Mouse (Mus musculus) cerebellum, adult 11 months (tissue): ENCODE data around the gene Mrpl46.

Experiments used
- DNase-seq: peaks from one replicate; pipeline ENCODE4 v3.0.0; 2022

Gene Mrpl46

DNA sequence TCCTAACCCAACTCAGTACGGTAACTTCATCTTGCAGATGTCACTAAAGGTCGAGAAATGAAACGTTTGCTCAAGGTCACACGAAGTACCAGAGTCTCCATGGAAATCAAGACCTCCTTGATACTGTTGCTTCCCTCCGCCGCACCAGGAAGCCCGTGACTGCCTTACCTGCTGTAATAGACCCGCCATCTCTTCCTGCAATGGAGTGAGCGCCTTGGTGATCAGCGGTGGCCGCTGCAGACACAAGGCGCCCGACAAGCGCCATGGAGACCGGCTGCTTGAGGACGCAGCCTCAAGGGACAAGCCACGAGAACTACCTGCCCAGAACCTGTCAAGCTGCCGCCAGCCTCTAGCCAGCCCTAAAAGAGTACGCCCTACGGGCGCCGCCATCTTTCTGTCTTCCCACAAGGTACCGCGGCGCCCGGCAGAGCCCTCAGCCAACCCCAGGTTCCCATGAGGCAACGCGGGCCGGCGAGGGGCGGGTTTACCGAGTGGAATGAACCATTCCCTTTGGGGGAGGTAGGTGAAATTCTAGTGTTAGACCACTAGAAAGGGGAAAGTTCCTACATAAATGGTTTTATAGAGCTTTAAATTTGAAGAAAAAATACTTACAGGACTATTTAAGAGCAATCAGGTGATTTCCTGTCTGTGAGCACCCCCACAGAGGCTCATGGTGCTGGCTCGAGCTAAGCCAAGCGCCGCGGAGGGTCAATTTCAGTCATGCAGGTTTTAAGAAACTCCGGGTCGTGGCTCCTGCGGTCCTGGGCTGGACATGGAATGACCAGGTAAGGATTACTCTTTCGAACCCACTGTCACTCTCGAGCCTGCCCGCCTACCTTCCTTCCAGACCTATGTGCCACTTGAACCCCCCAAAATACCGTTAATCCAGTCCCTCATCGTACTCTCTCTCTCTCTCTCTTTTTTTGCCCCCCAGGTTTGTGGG is at the start of gene Mrpl46, which contains the start of gene Mrps11:
TSS of gene Mrpl46 (minus strand) at position 893 of the 943 bp plus-strand sequence.
TSS of gene Mrps11 (plus strand) at position 481 of the 943 bp plus-strand sequence.
- DNase-seq: peak; percentile 83

DNA sequence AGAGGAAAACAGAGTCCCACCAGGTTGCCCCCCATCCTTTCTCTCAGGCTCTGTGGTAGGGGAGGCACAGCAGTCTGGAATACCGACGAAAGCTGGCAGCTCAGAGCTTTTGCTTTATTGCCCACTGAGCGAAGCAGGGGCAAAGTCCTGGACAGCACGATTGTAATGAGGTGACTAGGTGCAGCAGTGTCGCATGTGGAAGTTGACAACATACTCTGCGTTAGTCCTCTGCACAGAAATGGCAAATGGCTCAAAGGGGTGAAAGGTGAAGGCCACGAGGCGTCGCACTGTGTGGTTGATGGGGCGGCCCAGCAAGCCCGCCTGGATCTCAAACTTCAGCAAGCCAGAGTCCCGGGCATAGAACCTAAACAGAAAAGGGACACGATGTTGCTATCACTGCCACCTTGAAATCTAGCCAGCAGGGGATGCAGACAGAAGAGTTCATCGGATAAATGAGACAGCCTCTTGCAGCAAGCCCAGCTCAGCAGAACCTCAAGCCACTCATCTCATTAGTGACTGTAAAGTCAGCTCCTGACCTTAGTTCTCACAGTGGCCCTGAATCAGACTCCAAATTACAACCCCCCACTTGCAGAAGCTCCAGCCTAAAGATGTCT is 44.5 kb upstream of the Mrpl46 start:
- DNase-seq: no peak

DNA sequence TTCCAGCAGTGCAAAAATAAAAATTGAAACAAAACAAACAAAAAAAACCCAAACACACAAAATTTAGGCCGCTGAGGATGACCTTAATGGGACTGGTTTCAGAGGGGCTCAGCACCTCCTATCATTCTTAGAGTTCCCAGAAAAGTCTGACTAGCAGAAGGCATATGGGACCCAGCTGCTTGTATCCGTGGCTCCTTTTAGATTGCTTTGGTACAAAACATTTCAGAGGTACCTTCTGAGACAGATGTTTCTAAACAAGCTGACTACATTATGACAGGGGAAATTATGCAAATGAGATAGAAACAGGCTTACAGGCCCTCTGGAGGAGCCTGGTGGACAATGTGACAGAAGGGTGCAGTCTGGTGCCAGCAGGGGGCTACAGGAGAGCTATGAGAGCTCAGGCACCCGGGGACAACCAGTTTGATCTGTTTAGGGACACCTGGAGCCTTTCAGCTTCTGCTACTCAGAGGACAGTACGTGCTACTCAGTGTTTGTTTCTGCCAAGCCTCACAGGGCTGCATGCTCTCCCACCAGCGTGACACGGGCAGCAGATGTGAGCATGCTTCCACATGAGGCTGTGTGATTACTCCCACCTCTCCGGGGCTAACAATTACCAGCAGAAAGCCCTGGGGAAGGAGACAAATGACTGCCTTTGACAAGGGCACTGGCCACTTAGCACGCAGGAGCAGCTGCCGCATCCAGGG is 43.5 kb upstream of the Mrpl46 start:
- DNase-seq: no peak

DNA sequence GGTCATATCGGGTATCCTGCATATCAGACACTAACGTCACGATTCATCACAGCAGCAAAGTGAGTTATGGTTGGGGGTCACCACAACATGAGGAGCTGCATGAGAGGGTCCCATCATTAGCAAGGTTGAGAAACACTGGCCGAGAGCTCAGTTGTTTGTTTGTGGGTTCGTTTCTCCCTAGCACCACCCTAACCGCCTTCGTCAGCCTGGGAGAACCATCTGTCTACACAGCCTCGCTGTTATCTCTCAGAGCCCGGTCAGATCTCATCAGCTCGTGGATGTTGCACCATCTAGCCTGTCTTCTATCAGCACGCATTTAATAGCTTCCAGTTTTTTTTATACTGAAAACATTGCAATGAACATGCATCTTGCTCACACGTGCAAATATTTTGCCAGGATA is 35.0 kb upstream of the Mrpl46 start:
- DNase-seq: no peak

DNA sequence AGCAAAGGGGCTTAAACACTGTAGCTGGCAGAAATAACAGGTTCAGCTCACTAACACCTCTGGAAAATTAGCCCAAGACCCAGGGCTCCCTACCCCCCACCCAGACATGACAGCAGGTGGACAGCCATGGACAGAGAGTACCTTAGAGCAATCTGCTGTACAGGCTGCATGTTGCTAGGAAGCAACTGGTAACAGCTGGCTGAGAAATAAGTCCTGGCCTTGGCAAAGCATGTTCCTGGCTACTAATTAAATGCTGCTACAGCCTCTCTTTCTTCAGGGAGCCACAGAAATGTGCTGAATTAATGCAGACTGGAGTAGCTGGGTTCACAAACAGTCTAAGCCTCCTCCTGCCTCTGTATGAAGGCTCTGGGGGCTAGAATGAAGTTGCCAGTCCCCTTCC is 31.4 kb upstream of the Mrpl46 start:
- DNase-seq: no peak

DNA sequence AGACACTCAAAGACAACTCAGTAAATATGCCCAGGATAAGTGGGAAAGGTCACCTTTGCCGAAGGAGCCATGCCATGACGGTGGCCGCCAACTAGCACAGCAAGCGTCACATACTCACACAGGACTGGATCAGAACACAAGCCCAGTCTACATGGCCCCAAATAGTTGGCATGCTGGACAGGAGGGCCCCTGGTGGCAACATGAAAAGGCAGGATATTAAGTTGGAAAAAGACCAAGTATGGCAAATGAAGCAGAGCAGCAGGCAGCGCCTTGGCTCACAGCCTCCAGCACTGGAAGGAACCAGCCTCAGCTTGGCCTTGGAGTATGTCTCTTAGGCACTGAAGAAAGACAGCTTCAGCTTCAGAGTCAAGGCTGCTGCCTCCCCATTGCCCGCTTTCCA is 30.5 kb upstream of the Mrpl46 start:
- DNase-seq: peak; percentile 31

DNA sequence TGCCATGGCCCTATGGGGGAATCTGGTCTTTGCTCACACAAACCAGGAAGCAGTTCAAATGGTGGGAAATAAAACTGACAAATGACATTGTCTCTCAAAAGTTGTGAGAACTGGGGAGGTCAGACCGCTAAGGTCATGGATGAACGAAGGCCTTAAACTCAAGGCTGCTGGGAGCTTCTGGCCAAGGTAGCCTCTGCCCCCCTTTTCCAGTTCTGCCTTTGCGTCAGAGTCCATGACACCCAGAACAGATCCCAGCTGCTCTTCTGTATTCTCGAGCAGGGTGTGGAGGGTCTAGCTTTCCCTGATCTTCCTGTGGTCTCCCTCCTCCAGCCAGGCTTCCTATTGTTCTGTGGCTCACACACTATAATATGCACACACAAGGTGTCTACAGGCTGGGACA is 23.9 kb upstream of the Mrpl46 start:
- no peak for DNase-seq

DNA sequence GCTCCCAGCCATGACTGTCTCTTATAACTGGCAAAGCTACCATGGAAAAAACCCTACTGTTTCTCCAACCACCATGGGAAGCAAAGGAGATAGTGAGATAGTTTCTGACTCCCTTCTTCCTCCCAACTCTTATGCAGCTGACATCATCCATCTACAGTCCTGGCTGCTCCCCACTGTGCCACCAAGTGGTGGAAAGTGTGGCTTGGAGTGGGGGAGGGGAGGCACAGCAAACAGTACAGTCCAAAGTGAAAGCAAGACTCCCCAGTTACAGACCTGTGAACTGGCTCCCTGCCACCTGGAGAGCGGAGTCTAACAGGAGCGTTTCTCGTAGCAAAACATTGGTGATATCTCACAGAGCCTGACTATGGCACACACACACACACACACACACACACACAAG is 20.5 kb upstream of the Mrpl46 start:
- no peak for DNase-seq

DNA sequence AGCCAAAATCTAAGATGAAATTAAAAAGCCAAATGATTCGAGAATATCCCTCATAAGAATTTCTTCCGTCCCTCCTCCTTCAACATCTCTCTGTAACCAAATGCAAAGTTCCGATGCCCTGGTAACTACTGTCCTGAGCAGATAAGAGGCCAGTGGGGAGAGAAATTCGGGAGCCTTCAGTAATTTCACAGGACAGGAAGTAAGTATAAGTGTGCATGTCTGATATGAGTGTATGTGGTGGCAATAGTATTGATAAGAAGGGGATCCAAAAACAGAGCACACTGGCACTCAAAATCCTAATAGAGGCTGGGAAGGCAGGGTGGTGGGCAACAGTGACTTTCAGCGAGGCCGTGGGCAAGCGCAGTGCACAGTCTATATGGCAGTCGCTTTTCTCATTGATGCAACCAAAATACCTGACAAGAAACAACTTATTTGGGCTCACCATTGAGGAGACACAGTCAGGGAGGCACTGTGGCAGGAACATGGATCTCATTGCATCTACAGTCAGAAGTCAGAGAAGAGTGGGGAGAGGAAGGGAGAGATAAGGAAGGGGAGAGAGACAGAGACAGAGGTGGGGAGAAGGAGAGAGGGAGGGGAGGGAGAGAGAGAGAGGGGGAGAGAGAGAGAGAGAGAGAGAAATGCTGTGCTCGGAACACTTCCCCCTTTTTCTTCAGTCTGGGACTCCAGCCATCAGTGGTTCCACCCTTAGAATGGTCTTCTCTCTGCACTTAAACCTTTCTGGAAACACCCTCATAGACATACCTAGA is 16.6 kb upstream of the Mrpl46 start:
- no peak for DNase-seq

DNA sequence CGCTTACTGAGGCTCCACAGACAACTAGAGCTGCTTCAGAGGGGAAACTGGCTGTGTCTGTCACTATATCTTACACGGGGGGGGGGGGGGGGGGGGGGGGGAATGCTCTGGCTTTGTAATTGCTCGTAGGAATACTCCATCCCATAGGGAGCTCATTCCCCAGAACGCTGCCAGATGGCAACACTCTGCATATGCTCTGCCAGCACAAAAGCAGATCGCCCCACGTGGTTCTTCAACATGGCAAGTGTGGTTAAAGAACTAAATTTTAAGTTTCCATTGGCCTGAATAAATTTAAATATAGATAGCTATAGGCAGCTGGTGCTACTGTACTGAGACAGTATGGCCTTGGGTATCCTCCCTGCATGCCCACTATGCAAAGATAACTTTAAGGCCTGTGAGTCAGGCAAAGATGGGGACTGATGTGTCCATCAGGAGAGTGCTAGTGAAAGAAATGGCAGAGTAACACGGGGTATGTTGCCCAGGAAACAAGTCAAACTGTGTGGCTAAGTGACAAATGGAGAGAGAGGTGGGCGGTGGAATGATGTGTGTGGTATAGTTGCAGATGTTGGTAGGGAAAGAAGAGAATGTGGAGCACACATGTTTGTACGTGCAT is 14.6 kb upstream of the Mrpl46 start:
- no peak for DNase-seq

DNA sequence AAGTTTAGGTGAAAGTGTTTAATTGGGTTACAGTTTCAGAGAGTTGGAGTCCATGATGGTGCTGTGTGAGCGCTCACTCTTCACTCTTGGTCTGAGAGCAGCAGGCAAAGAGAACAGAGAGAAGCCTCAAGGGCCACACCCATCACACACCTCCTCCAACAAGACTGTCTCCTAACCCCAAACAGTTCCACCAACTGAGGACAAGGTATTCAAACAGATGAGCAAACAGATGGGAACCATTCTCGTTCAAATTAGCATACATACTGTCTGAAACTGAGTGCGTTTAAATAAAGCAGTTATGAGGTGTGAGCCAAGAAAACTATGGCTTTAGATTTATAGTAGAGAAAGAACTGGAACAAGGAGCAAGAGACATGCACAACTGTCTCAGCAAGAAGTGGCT is 13.3 kb upstream of the Mrpl46 start:
- no peak for DNase-seq

DNA sequence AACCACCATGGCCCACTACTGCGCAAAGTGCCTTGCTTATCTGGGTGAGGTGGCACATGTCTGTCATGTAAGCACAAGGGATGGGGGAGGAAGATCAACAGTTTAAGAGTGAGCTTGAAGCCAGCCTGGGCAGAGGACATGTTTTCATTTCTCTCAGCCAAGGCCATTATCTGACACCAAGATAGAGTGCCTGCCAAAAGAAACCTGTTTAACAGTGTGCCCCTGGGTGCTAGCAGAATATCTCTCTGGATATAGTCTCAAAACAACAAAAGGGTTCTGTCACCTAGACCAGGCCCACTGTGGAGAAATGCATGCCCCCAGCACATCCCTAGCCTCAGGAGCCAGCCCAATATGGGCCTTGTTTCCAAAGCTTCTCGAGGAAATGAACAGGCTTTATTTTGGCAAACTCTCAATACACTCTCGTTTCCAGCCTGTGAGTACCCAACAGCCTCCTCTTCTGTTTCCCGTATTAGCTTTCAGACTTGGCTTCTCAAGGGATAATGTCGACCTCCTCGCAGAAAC is 11.3 kb upstream of the Mrpl46 start:
- no peak for DNase-seq

DNA sequence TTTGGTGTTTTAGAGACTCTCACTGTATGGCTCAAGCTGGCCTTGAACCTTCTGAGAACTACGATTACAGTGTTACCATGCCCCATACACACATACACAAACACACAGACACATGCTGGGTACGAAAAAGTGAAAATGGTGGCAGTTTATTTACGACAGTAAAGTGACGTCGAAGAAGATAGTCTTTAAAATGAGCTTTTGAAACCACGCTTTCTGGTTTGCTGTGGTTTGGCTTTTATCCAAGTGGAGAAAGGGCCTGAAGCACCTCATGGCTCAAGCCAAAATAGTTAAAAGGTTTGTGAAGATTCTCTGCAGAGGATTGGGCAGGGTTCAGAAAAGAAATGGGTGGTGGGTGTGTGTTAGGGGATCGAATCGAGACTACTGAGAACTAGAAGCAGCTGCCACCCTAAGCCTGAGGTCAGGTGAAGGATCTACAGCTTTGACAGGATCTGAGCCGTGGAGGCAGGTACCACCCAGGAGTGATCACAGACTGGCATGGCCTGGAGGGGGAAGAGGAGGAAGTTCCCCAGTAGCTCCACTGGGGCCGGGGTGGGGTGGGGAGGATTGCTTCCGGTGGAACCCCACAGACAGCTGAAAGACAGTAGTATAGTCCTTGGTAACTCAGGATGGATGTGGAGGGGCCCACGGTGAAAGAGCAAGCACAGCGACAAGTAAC is 10.7 kb upstream of the Mrpl46 start:
- DNase-seq: no peak

DNA sequence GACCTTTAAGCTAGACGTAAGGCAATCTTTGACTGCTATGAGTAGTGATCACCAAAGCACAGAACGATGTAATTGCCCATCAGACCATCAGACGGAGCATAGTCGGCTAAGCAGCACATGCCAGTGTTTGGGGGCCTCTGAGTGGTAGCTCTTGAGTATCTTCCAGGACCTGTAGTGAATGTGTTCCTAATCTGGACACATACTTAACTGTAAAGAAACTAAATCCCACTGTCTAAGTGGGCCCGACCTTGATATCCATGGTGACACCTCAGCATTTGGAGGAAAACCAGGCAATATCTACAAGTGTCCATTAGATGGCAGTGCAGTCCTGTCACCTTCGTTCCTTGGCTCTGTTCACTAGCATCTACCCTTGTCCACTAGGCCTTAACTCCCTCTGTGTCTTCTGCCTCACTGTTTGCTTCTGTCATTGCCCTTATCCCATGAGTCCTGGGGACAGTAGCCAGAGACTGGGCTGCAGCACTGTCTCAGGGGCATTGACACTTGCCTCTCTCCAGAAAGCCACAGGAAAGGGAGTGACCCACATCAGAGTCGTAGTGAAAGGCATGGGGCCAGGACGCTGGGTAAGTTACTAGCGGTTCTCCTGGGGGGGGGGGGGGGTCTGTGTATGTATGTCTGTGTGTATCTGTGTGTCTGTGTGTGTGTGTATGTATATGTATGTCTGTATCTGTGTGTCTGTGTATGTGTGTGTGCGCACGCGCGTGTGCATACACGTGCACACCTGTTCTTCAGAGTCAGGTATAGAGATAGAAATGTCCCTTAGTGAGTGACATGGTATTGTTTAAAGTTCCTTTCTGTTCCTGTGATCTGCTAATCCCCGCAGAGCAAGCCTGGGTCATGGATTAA is 8.3 kb upstream of the Mrpl46 start:
- peak; percentile 47 for DNase-seq

DNA sequence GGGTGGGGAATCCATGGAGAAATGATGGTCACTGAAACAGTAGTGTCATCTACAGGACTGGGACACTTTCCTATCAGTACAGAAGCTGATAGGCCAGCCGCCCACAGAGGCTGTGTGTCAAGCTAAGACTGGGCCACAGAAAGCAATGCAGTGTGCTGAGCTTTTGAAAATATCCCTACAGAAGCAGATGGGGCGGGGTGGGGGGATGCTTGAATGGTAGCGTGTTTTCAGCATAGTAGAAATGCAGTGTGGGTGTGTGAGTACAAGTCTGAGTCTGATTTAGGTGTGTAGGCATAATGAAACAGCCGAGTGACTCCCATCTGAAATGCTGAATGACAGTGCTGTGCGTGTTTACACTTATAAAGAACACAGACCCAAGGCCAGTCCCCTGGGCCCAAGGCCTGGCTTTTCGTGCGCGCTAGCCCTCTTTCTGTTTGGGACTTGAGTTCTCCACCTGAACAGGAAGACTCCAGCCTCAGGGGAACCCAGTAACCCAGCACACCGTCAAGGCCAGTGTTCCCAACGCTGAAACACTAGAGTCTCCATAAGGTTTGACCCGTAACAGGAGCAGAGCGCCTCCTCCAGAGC is 4.6 kb upstream of the Mrpl46 start:
- DNase-seq: no peak

DNA sequence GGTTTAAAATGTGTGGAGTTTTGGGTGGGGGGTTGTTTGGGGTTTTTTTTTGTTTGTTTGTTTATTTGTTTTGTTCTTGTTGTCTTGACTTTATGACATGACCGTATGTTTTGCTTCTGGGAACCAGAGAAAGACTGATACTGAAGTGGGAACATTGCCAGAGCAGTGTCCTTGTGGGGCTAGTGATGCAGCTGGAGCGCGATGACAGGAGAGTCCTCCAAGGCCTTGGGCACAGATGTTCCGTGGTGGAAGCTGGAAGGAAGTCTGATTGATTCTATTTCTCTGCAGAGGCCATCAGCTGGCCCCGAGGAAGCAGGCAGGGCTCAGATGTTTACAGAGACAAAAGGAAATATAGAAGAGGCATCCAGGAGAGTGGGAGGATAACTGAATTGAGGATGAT is 2.6 kb upstream of the Mrpl46 start:
- DNase-seq: no peak

DNA sequence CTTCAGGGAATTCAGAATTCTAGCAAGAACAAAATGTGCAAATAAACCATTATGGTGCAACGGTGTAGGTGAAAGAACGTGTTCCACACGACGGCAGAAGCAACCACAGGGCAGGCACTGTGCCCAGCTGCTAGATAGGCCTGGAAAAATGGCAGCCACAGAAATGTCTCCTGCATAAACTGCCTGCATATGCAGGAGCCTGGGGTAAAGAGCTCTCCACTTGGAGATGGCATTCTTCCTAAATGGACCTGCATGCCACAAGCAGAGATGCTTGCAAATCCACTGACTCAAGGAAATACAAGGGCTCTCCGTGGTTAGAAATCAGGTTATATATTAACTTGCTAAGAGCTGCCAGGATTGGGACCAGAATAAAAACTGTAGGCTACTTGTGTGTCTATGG is 4.6 kb downstream of the Mrpl46 start:
- DNase-seq: no peak

DNA sequence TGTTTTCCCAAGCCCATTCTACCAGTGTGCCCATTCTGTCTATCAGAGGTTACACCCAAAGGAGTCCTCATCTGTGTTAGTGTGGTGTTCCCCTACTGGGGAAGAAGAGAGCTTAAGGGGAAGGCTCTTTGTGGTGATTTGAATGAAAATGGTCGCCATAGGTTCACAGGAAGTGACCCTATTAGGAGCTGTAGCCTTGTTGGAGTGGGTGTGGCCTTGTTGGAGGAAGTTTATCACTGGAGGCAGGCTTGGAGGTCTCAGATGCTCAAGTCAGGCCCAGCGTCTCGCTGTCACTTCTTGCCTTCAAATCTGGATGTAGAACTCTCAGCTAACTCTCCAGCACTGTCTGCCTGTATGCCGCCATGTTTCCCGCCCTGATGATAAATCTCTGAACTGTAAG is 12.4 kb downstream of the Mrpl46 start:
- no peak for DNase-seq

DNA sequence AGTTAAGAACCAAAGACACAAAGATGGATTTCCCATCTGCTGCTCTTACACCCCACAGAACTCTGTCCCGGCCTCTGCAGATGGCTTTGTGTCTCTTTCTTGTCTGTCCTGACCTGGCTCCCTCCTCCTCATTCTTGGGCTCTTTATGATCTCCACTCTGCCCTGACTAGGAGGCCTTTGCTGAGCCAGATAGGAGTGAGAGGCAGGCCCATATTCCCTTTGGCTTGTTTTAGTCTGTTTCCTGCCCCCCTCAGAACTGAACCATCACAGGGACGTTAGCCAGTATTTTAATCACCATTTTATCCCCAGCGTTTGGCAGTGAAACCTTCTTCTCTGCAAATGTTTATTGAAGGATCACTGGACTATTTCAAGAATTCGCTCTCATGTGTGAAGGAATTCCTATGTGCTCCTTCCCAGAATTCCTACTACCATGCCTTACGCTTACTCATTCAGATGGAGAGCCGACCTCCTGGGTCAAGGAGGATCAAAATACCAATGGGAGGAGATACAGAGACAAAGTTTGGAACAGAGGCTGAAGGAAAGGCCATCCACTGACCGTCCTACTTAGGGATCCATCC is 14.2 kb downstream of the Mrpl46 start:
- DNase-seq: no peak
